Mouse (Mus musculus) MEL (cell line): ENCODE measurements around the gene Ttc6. TPM values are rescaled to one million over a fixed set of nuclear protein-coding genes. Genes with fewer than 3 reads are reported as not detected.

Experiments used
- DNase-seq: peaks from one replicate; pipeline ENCODE4 v3.0.0; 2011; ENCODE audit warnings: low read depth, low spot score
- H3K27ac ChIP-seq: 2 replicates; pipeline ENCODE4 v1.5.1; 2012; ENCODE audit warnings: low read depth, mild to moderate bottlenecking, control low read depth, low read length, moderate library complexity; ENCODE audit not compliant: control insufficient read depth
- H3K27me3 ChIP-seq, 2 experiments: fragments of 150-350 bp in 1 of 2; sonication (generic) in 1 of 2; 2 replicates each; pipeline ENCODE4 v1.6.1; 2012; ENCODE audit warnings: low read length in 2 of 2, mild to moderate bottlenecking in 2 of 2, improper control_type of control experiment in 1 of 2, moderate library complexity in 1 of 2; ENCODE audit not compliant: insufficient read depth in 2 of 2, control insufficient read depth in 1 of 2
- H3K36me3 ChIP-seq, 2 experiments: 2 replicates each; pipeline ENCODE4 v1.6.1; 2012 to 2014; ENCODE audit warnings: low read length in 2 of 2, improper control_type of control experiment in 1 of 2, inconsistent platforms in 1 of 2, mild to moderate bottlenecking in 1 of 2; ENCODE audit not compliant: insufficient read depth in 2 of 2, control insufficient read depth in 1 of 2
- H3K4me1 ChIP-seq, 2 experiments: fragments of 150-350 bp in 1 of 2; sonication (generic) in 1 of 2; 2 replicates each; pipeline ENCODE4 v1.6.1; 2012; ENCODE audit warnings: low read length in 2 of 2, improper control_type of control experiment in 1 of 2, mild to moderate bottlenecking in 1 of 2; ENCODE audit not compliant: insufficient read depth in 2 of 2, control insufficient read depth in 1 of 2
- H3K4me3 ChIP-seq, 2 experiments: fragments of 150-350 bp in 1 of 2; sonication (generic) in 1 of 2; 2 replicates each; pipeline ENCODE4 v1.5.1; 2012; ENCODE audit warnings: low read depth in 2 of 2, low read length in 2 of 2, mild to moderate bottlenecking in 2 of 2, moderate library complexity in 2 of 2, control low read depth in 1 of 2, improper control_type of control experiment in 1 of 2; ENCODE audit not compliant: control insufficient read depth in 1 of 2, insufficient read depth in 1 of 2
- H3K79me2 ChIP-seq: 2 replicates; pipeline ENCODE4 v1.6.1; 2012; ENCODE audit warnings: mild to moderate bottlenecking, low read length, moderate library complexity; ENCODE audit not compliant: control insufficient read depth, poor library complexity, insufficient read depth
- H3K9ac ChIP-seq: 2 replicates; pipeline ENCODE4 v1.6.1; 2012; ENCODE audit warnings: low read depth, mild to moderate bottlenecking, control low read depth, low read length, moderate library complexity; ENCODE audit not compliant: control insufficient read depth, poor library complexity, severe bottlenecking
- H3K9me3 ChIP-seq: fragments of 150-350 bp; sonication (generic); replicated peaks from 2 replicates; pipeline ENCODE4 v1.6.1; 2012; ENCODE audit warnings: mild to moderate bottlenecking, low read length, improper control_type of control experiment, moderate library complexity; ENCODE audit not compliant: insufficient read depth
- BHLHE40 ChIP-seq: IDR thresholded peaks from 2 replicates; pipeline ENCODE4 v1.6.1; 2012; ENCODE audit warnings: low read depth, mild to moderate bottlenecking, inconsistent platforms, low read length, improper control_type of control experiment, borderline replicate concordance
- CHD1 ChIP-seq: IDR thresholded peaks from 2 replicates; pipeline ENCODE4 v1.6.1; 2012; ENCODE audit warnings: low read depth, mild to moderate bottlenecking, inconsistent platforms, low read length, improper control_type of control experiment
- CTCF ChIP-seq, 3 experiments: IDR thresholded peaks in 2 of 3; conservative IDR thresholded peaks in 1 of 3; 2 replicates each; pipeline ENCODE4 v1.5.1; 2011 to 2012; ENCODE audit warnings: low read length in 3 of 3, low read depth in 2 of 3, mild to moderate bottlenecking in 2 of 3, improper control_type of control experiment in 1 of 3, inconsistent platforms in 1 of 3, mixed read lengths in 1 of 3, moderate library complexity in 1 of 3; ENCODE audit not compliant: control insufficient read depth in 1 of 3, insufficient read depth in 1 of 3, poor library complexity in 1 of 3, severe bottlenecking in 1 of 3
- E2F4 ChIP-seq: IDR thresholded peaks from 2 replicates; pipeline ENCODE4 v1.6.1; 2011; ENCODE audit warnings: low read depth, low read length, improper control_type of control experiment, borderline replicate concordance
- ELF1 ChIP-seq: IDR thresholded peaks from 2 replicates; pipeline ENCODE4 v1.6.1; 2014; ENCODE audit warnings: low read depth, mild to moderate bottlenecking, inconsistent platforms, low read length, improper control_type of control experiment, moderate library complexity
- ETS1 ChIP-seq: IDR thresholded peaks from 2 replicates; pipeline ENCODE4 v1.6.1; 2012; ENCODE audit warnings: low read depth, mild to moderate bottlenecking, inconsistent platforms, low read length, improper control_type of control experiment, moderate library complexity
- GABPA ChIP-seq: IDR thresholded peaks from 2 replicates; pipeline ENCODE4 v1.6.1; 2012; ENCODE audit warnings: low read depth, mild to moderate bottlenecking, inconsistent platforms, low read length, improper control_type of control experiment, moderate library complexity
- HCFC1 ChIP-seq: IDR thresholded peaks from 2 replicates; pipeline ENCODE4 v1.6.1; 2012; ENCODE audit warnings: low read depth, mild to moderate bottlenecking, inconsistent platforms, low read length, improper control_type of control experiment, moderate library complexity
- KAT2A ChIP-seq: conservative IDR thresholded peaks from 2 replicates; pipeline ENCODE4 v1.6.1; 2012; ENCODE audit warnings: low read depth, low read length, improper control_type of control experiment, inconsistent platforms
- MAX ChIP-seq: IDR thresholded peaks from 2 replicates; pipeline ENCODE4 v1.6.1; 2011; ENCODE audit warnings: low read length, improper control_type of control experiment
- MAZ ChIP-seq: IDR thresholded peaks from 2 replicates; pipeline ENCODE4 v1.6.1; 2012; ENCODE audit warnings: low read depth, mild to moderate bottlenecking, inconsistent platforms, low read length, improper control_type of control experiment
- MXI1 ChIP-seq: IDR thresholded peaks from 2 replicates; pipeline ENCODE4 v1.6.1; 2011; ENCODE audit warnings: mild to moderate bottlenecking, low read depth, low read length, improper control_type of control experiment
- NELFE ChIP-seq: IDR thresholded peaks from 2 replicates; pipeline ENCODE4 v1.6.1; 2011; ENCODE audit warnings: low read depth, low read length, improper control_type of control experiment
- POLR2A ChIP-seq, 2 experiments: IDR thresholded peaks; 2 replicates each; pipeline ENCODE4 v1.6.1; 2011 to 2012; ENCODE audit warnings: low read length in 2 of 2, mild to moderate bottlenecking in 2 of 2, control low read depth in 1 of 2, improper control_type of control experiment in 1 of 2, low read depth in 1 of 2, moderate library complexity in 1 of 2; ENCODE audit not compliant: control insufficient read depth in 1 of 2, insufficient read depth in 1 of 2, poor library complexity in 1 of 2
- RAD21 ChIP-seq: IDR thresholded peaks from 2 replicates; pipeline ENCODE4 v1.6.1; 2011; ENCODE audit warnings: mild to moderate bottlenecking, low read depth, low read length, improper control_type of control experiment
- SMC3 ChIP-seq: IDR thresholded peaks from 2 replicates; pipeline ENCODE4 v1.6.1; 2011; ENCODE audit warnings: low read depth, low read length, improper control_type of control experiment
- TAL1 ChIP-seq: IDR thresholded peaks from 2 replicates; pipeline ENCODE4 v1.6.1; 2012; ENCODE audit warnings: mild to moderate bottlenecking, inconsistent platforms, low read length, moderate library complexity, mixed read lengths
- TBP ChIP-seq: IDR thresholded peaks from 2 replicates; pipeline ENCODE4 v1.8.0; 2011; ENCODE audit warnings: low read depth, low read length, improper control_type of control experiment
- TCF12 ChIP-seq: IDR thresholded peaks from 2 replicates; pipeline ENCODE4 v1.6.1; 2014; ENCODE audit warnings: low read depth, mild to moderate bottlenecking, inconsistent platforms, low read length, improper control_type of control experiment, moderate library complexity
- UBTF ChIP-seq: IDR thresholded peaks from 2 replicates; pipeline ENCODE4 v1.6.1; 2012; ENCODE audit warnings: low read depth, mild to moderate bottlenecking, inconsistent platforms, low read length, improper control_type of control experiment, moderate library complexity, borderline replicate concordance; ENCODE audit not compliant: insufficient read depth
- USF1 ChIP-seq: IDR thresholded peaks from 2 replicates; pipeline ENCODE4 v1.6.1; 2014; ENCODE audit warnings: low read depth, mild to moderate bottlenecking, inconsistent platforms, low read length, improper control_type of control experiment, moderate library complexity
- USF2 ChIP-seq, 2 experiments: IDR thresholded peaks; 2 replicates each; pipeline ENCODE4 v1.6.1; 2011 to 2012; ENCODE audit warnings: improper control_type of control experiment in 2 of 2, low read length in 2 of 2, borderline replicate concordance in 1 of 2, inconsistent platforms in 1 of 2, low read depth in 1 of 2, mild to moderate bottlenecking in 1 of 2; ENCODE audit not compliant: insufficient read depth in 1 of 2
- ZMIZ1 ChIP-seq: IDR thresholded peaks from 2 replicates; pipeline ENCODE4 v1.6.1; 2012; ENCODE audit warnings: low read depth, mild to moderate bottlenecking, inconsistent platforms, low read length, improper control_type of control experiment, moderate library complexity
- ZNF384 ChIP-seq: IDR thresholded peaks from 2 replicates; pipeline ENCODE4 v1.6.1; 2012; ENCODE audit warnings: low read depth, mild to moderate bottlenecking, inconsistent platforms, low read length, improper control_type of control experiment
- polyA plus RNA-seq, 2 experiments: library from polyadenylated mRNA; stranded (reverse) in 1 of 2; unstranded in 1 of 2; fragments of >175 nt in 1 of 2; fragments of >200 nt in 1 of 2; gene quantifications; 2 replicates each; pipeline versions ENCODE4 v1.2.1 to v1.2.4; 2012; ENCODE audit warnings: low replicate concordance in 2 of 2, low read depth in 1 of 2; ENCODE audit not compliant: insufficient read length in 2 of 2, insufficient read depth in 1 of 2, missing spikeins in 1 of 2
- total RNA-seq: library from RNA; depleted of rRNA; stranded (reverse); fragments of 300-350 nt; gene quantifications from 2 replicates; pipeline ENCODE4 v1.2.3, GENCODE M21; 2012

Gene Ttc6
- total and polyA plus RNA-seq, 3 experiments: not detected

DNA sequence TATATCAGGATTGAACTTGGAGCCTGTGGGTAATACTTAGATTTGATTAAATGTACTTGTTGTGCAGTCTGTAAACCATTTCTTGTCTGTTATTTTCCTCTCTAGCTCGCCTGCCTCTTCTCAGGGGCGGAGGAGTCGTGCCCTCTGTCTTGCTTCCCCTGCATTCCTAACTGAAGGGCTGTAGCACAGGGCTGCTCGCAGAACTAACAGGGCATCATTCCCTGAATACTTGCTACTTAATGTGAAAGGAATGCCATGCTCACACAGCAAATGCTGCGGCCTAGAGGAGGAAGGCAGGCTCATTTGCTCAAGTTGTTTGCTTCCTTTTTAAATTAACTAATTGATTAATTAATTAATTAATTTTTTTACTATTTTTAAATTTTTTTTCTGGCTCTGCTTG, 43.7 kb downstream of the Ttc6 start:
- no peak overlapping the region for H3K9ac ChIP-seq
- TF ChIP-seq UBTF: no peak
- TF ChIP-seq POLR2A (IDR thresholded peaks at IDR 0.05; ENCODE audit: control insufficient read depth in 1 of 2, insufficient read depth in 1 of 2, low read depth in 1 of 2, low read length in 2 of 2, poor library complexity in 1 of 2): no peak
- TF ChIP-seq SMC3: no peak
- no peak for TF ChIP-seq TBP
- TF ChIP-seq CHD1: no peak
- no peak for TF ChIP-seq NELFE
- no peak for TF ChIP-seq HCFC1
- no peak for TF ChIP-seq ZNF384
- TF ChIP-seq, all 39 proteins: peak for 0
- Histone ChIP-seq H3K27ac (no peak overlapping the region), H3K79me2 (no peaks in the 10 kb centered on the region), H3K36me3 (no peaks in the 10 kb centered on the region), H3K4me1 (no peaks in the 10 kb centered on the region), H3K27me3 (no peaks in the 10 kb centered on the region), H3K4me3 (no peak overlapping the region), H3K9me3 (no peaks in the 10 kb centered on the region)
- DNase-seq: no peak

DNA sequence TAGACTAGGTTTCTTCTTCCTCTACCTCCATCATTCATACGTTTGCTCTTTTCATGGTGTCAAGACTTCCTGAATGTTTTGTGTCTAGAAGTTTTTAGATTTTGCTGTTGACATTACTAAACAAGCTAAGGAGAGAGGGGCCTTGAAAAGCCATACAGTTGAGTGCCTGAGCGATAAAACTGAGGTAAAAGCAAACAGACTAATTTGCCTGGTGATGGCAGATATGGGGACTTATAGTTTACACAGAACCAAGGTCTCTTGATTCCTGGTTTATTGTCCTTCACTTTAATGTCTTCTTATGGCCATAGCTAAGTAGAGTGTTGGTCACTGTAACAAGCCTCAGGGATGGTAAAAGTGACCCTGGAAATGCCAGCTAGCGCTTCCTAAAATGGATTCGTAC, 51.2 kb downstream of the Ttc6 start:
- no peaks in the 10 kb centered on the region; a peak in 1 of 4 replicates for H3K27me3 ChIP-seq
- no peak overlapping the region for H3K27ac ChIP-seq
- no peaks in the 10 kb centered on the region for H3K36me3 ChIP-seq
- no peak for DNase-seq
- no peaks in the 10 kb centered on the region for H3K79me2 ChIP-seq
- no peak for TF ChIP-seq CTCF (IDR thresholded peaks at IDR 0.05 in 2 of 3, conservative IDR thresholded peaks at IDR 0.05 in 1 of 3; ENCODE audit: control insufficient read depth in 1 of 3, insufficient read depth in 1 of 3, low read depth in 2 of 3, low read length in 3 of 3, poor library complexity in 1 of 3, severe bottlenecking in 1 of 3)
- no peak for TF ChIP-seq KAT2A
- no peak for TF ChIP-seq MXI1
- no peak for TF ChIP-seq MAX
- TF ChIP-seq E2F4: no peak
- TF ChIP-seq BHLHE40: no peak
- TF ChIP-seq SMC3: no peak
- TF ChIP-seq MAZ: no peak
- no peak for TF ChIP-seq USF2 (IDR thresholded peaks at IDR 0.05; ENCODE audit: borderline replicate concordance in 1 of 2, insufficient read depth in 1 of 2, low read depth in 1 of 2, low read length in 2 of 2)
- TF ChIP-seq ELF1: no peak
- TF ChIP-seq TAL1: no peak
- TF ChIP-seq USF1: no peak
- no peak for TF ChIP-seq TBP
- TF ChIP-seq UBTF: no peak
- no peak for TF ChIP-seq RAD21
- no peak for TF ChIP-seq ZMIZ1
- no peak for TF ChIP-seq TCF12
- TF ChIP-seq ETS1: no peak
- no peak for TF ChIP-seq GABPA
- H3K9ac ChIP-seq: no peak overlapping the region
- no peaks in the 10 kb centered on the region for H3K9me3 ChIP-seq
- no peaks in the 10 kb centered on the region for H3K4me1 ChIP-seq
- no peak overlapping the region for H3K4me3 ChIP-seq
